Mouse (Mus musculus): ENCODE measurements around the gene Gpr45.
"Not testable (repeated sequence)": the region's sequence is repeated elsewhere in the genome, so short reads cannot be mapped to it uniquely, and the experiment has no call there.

Gpr45 gene

GRCm38 (mm10) chr1:42952734-42953481, at the start of gene Gpr45:
Gene Gpr45 (plus strand): TSS chr1:42952872.
- peak in 1 of 2 experiments; percentile 5 for DNase-seq (ENCODE audit: low spot score in 2 of 2)

GRCm38 (mm10) chr1:42905148-42905547, 47.5 kb upstream of the Gpr45 start:
- DNase-seq (ENCODE audit: low spot score in 2 of 2): no peak

- no peak for DNase-seq (ENCODE audit: low spot score in 2 of 2)
Observed at GRCm38 (mm10) chr1:42906696-42907095, 46.0 kb upstream of the Gpr45 start.

GRCm38 (mm10) chr1:42907153-42907552, 45.5 kb upstream of the Gpr45 start:
- no peak for DNase-seq (ENCODE audit: low spot score in 2 of 2)

- DNase-seq (ENCODE audit: low spot score in 2 of 2): no peak
Observed at GRCm38 (mm10) chr1:42915062-42915461, 37.6 kb upstream of the Gpr45 start.

GRCm38 (mm10) chr1:42916719-42917118, 36.0 kb upstream of the Gpr45 start:
- no peak for DNase-seq (ENCODE audit: low spot score in 2 of 2)

- no peak for DNase-seq (ENCODE audit: low spot score in 2 of 2)
Observed at GRCm38 (mm10) chr1:42917908-42918307, 34.8 kb upstream of the Gpr45 start.

- no peak for DNase-seq (ENCODE audit: low spot score in 2 of 2)
Observed at GRCm38 (mm10) chr1:42923924-42924323, 28.7 kb upstream of the Gpr45 start.

GRCm38 (mm10) chr1:42933613-42934012, 19.1 kb upstream of the Gpr45 start:
- DNase-seq (ENCODE audit: low spot score in 2 of 2): no peak

- no peak for DNase-seq (ENCODE audit: low spot score in 2 of 2)
Observed at GRCm38 (mm10) chr1:42948486-42948885, 4.2 kb upstream of the Gpr45 start.

- DNase-seq (ENCODE audit: low spot score in 2 of 2): no peak
Observed at GRCm38 (mm10) chr1:42953482-42953822, 780 bp downstream of the Gpr45 start.

GRCm38 (mm10) chr1:42956828-42957227, 4.2 kb downstream of the Gpr45 start:
- no peak for DNase-seq (ENCODE audit: low spot score in 2 of 2)

GRCm38 (mm10) chr1:42983082-42983771, 30.6 kb downstream of the Gpr45 start:
- no peak for DNase-seq (ENCODE audit: low spot score in 2 of 2)

- no peak for DNase-seq (ENCODE audit: low spot score in 2 of 2)
Observed at GRCm38 (mm10) chr1:42984119-42984518, 31.4 kb downstream of the Gpr45 start.

GRCm38 (mm10) chr1:42988996-42989395, 36.3 kb downstream of the Gpr45 start:
- no peak for DNase-seq (ENCODE audit: low spot score in 2 of 2)

GRCm38 (mm10) chr1:43006051-43006514, 53.4 kb downstream of the Gpr45 start:
- DNase-seq (ENCODE audit: low spot score in 2 of 2): no peak

- no peak for DNase-seq (ENCODE audit: low spot score in 2 of 2)
Observed at GRCm38 (mm10) chr1:43006524-43006923, 53.9 kb downstream of the Gpr45 start.

GRCm38 (mm10) chr1:43010461-43010860, 57.8 kb downstream of the Gpr45 start:
- DNase-seq (ENCODE audit: low spot score in 2 of 2): no peak

- not testable (repeated sequence) for DNase-seq (ENCODE audit: low spot score in 2 of 2)
Observed at GRCm38 (mm10) chr1:43015153-43015685, 62.5 kb downstream of the Gpr45 start.

- no peak for DNase-seq (ENCODE audit: low spot score in 2 of 2)
Observed at GRCm38 (mm10) chr1:43036014-43036413, 83.3 kb downstream of the Gpr45 start.

- no peak for DNase-seq (ENCODE audit: low spot score in 2 of 2)
Observed at GRCm38 (mm10) chr1:43042271-43042670, 89.6 kb downstream of the Gpr45 start.

- DNase-seq (ENCODE audit: low spot score in 2 of 2): no peak
Observed at GRCm38 (mm10) chr1:43045204-43045982, 92.7 kb downstream of the Gpr45 start.
